Mouse (Mus musculus) MEL (cell line): ENCODE results near the gene Hoxb4. TPM values are rescaled to one million over a fixed set of nuclear protein-coding genes. Genes with fewer than 3 reads are reported as not detected.

Experiments
- DNase-seq: peaks from one replicate; pipeline ENCODE4 v3.0.0; 2011; ENCODE audit warnings: low read depth, low spot score
- H3K27ac ChIP-seq: 2 replicates; pipeline ENCODE4 v1.5.1; 2012; ENCODE audit warnings: low read depth, mild to moderate bottlenecking, control low read depth, low read length, moderate library complexity; ENCODE audit not compliant: control insufficient read depth
- H3K27me3 ChIP-seq, 2 experiments: fragments of 150-350 bp in 1 of 2; sonication (generic) in 1 of 2; 2 replicates each; pipeline ENCODE4 v1.6.1; 2012; ENCODE audit warnings: low read length in 2 of 2, mild to moderate bottlenecking in 2 of 2, improper control_type of control experiment in 1 of 2, moderate library complexity in 1 of 2; ENCODE audit not compliant: insufficient read depth in 2 of 2, control insufficient read depth in 1 of 2
- H3K36me3 ChIP-seq, 2 experiments: 2 replicates each; pipeline ENCODE4 v1.6.1; 2012 to 2014; ENCODE audit warnings: low read length in 2 of 2, improper control_type of control experiment in 1 of 2, inconsistent platforms in 1 of 2, mild to moderate bottlenecking in 1 of 2; ENCODE audit not compliant: insufficient read depth in 2 of 2, control insufficient read depth in 1 of 2
- H3K4me1 ChIP-seq, 2 experiments: fragments of 150-350 bp in 1 of 2; sonication (generic) in 1 of 2; 2 replicates each; pipeline ENCODE4 v1.6.1; 2012; ENCODE audit warnings: low read length in 2 of 2, improper control_type of control experiment in 1 of 2, mild to moderate bottlenecking in 1 of 2; ENCODE audit not compliant: insufficient read depth in 2 of 2, control insufficient read depth in 1 of 2
- H3K4me3 ChIP-seq, 2 experiments: fragments of 150-350 bp in 1 of 2; sonication (generic) in 1 of 2; 2 replicates each; pipeline ENCODE4 v1.5.1; 2012; ENCODE audit warnings: low read depth in 2 of 2, low read length in 2 of 2, mild to moderate bottlenecking in 2 of 2, moderate library complexity in 2 of 2, control low read depth in 1 of 2, improper control_type of control experiment in 1 of 2; ENCODE audit not compliant: control insufficient read depth in 1 of 2, insufficient read depth in 1 of 2
- H3K79me2 ChIP-seq: 2 replicates; pipeline ENCODE4 v1.6.1; 2012; ENCODE audit warnings: mild to moderate bottlenecking, low read length, moderate library complexity; ENCODE audit not compliant: control insufficient read depth, poor library complexity, insufficient read depth
- H3K9ac ChIP-seq: 2 replicates; pipeline ENCODE4 v1.6.1; 2012; ENCODE audit warnings: low read depth, mild to moderate bottlenecking, control low read depth, low read length, moderate library complexity; ENCODE audit not compliant: control insufficient read depth, poor library complexity, severe bottlenecking
- H3K9me3 ChIP-seq: fragments of 150-350 bp; sonication (generic); replicated peaks from 2 replicates; pipeline ENCODE4 v1.6.1; 2012; ENCODE audit warnings: mild to moderate bottlenecking, low read length, improper control_type of control experiment, moderate library complexity; ENCODE audit not compliant: insufficient read depth
- CHD1 ChIP-seq: IDR thresholded peaks from 2 replicates; pipeline ENCODE4 v1.6.1; 2012; ENCODE audit warnings: low read depth, mild to moderate bottlenecking, inconsistent platforms, low read length, improper control_type of control experiment
- E2F4 ChIP-seq: IDR thresholded peaks from 2 replicates; pipeline ENCODE4 v1.6.1; 2011; ENCODE audit warnings: low read depth, low read length, improper control_type of control experiment, borderline replicate concordance
- ELF1 ChIP-seq: IDR thresholded peaks from 2 replicates; pipeline ENCODE4 v1.6.1; 2014; ENCODE audit warnings: low read depth, mild to moderate bottlenecking, inconsistent platforms, low read length, improper control_type of control experiment, moderate library complexity
- GABPA ChIP-seq: IDR thresholded peaks from 2 replicates; pipeline ENCODE4 v1.6.1; 2012; ENCODE audit warnings: low read depth, mild to moderate bottlenecking, inconsistent platforms, low read length, improper control_type of control experiment, moderate library complexity
- GATA1 ChIP-seq: IDR thresholded peaks from 2 replicates; pipeline ENCODE4 v1.6.1; 2011; ENCODE audit warnings: low read depth, low read length, improper control_type of control experiment
- JUND ChIP-seq: IDR thresholded peaks from 2 replicates; pipeline ENCODE4 v1.6.1; 2011; ENCODE audit warnings: low read depth, mild to moderate bottlenecking, improper control_type of control experiment, low read length
- KAT2A ChIP-seq: conservative IDR thresholded peaks from 2 replicates; pipeline ENCODE4 v1.6.1; 2012; ENCODE audit warnings: low read depth, low read length, improper control_type of control experiment, inconsistent platforms
- MAZ ChIP-seq: IDR thresholded peaks from 2 replicates; pipeline ENCODE4 v1.6.1; 2012; ENCODE audit warnings: low read depth, mild to moderate bottlenecking, inconsistent platforms, low read length, improper control_type of control experiment
- MYC ChIP-seq: IDR thresholded peaks from 2 replicates; pipeline ENCODE4 v1.6.1; 2011; ENCODE audit warnings: low read depth, mild to moderate bottlenecking, low read length, improper control_type of control experiment, moderate library complexity
- POLR2AphosphoS2 ChIP-seq: IDR thresholded peaks from 2 replicates; pipeline ENCODE4 v1.6.1; 2011; ENCODE audit warnings: low read length, improper control_type of control experiment
- RAD21 ChIP-seq: IDR thresholded peaks from 2 replicates; pipeline ENCODE4 v1.6.1; 2011; ENCODE audit warnings: mild to moderate bottlenecking, low read depth, low read length, improper control_type of control experiment
- RCOR1 ChIP-seq: IDR thresholded peaks from 2 replicates; pipeline ENCODE4 v1.6.1; 2012; ENCODE audit warnings: low read depth, mild to moderate bottlenecking, inconsistent platforms, low read length, improper control_type of control experiment
- SMC3 ChIP-seq: IDR thresholded peaks from 2 replicates; pipeline ENCODE4 v1.6.1; 2011; ENCODE audit warnings: low read depth, low read length, improper control_type of control experiment
- TAL1 ChIP-seq: IDR thresholded peaks from 2 replicates; pipeline ENCODE4 v1.6.1; 2012; ENCODE audit warnings: mild to moderate bottlenecking, inconsistent platforms, low read length, moderate library complexity, mixed read lengths
- TCF12 ChIP-seq: IDR thresholded peaks from 2 replicates; pipeline ENCODE4 v1.6.1; 2014; ENCODE audit warnings: low read depth, mild to moderate bottlenecking, inconsistent platforms, low read length, improper control_type of control experiment, moderate library complexity
- USF1 ChIP-seq: IDR thresholded peaks from 2 replicates; pipeline ENCODE4 v1.6.1; 2014; ENCODE audit warnings: low read depth, mild to moderate bottlenecking, inconsistent platforms, low read length, improper control_type of control experiment, moderate library complexity
- ZC3H11A ChIP-seq: IDR thresholded peaks from 2 replicates; pipeline ENCODE4 v1.6.1; 2012; ENCODE audit warnings: low read depth, mild to moderate bottlenecking, inconsistent platforms, low read length, improper control_type of control experiment
- polyA plus RNA-seq, 2 experiments: library from polyadenylated mRNA; stranded (reverse) in 1 of 2; unstranded in 1 of 2; fragments of >175 nt in 1 of 2; fragments of >200 nt in 1 of 2; gene quantifications; 2 replicates each; pipeline versions ENCODE4 v1.2.1 to v1.2.4; 2012; ENCODE audit warnings: low replicate concordance in 2 of 2, low read depth in 1 of 2; ENCODE audit not compliant: insufficient read length in 2 of 2, insufficient read depth in 1 of 2, missing spikeins in 1 of 2
- total RNA-seq: library from RNA; depleted of rRNA; stranded (reverse); fragments of 300-350 nt; gene quantifications from 2 replicates; pipeline ENCODE4 v1.2.3, GENCODE M21; 2012

The Hoxb4 gene
- total and polyA plus RNA-seq, 3 experiments: not detected

DNA sequence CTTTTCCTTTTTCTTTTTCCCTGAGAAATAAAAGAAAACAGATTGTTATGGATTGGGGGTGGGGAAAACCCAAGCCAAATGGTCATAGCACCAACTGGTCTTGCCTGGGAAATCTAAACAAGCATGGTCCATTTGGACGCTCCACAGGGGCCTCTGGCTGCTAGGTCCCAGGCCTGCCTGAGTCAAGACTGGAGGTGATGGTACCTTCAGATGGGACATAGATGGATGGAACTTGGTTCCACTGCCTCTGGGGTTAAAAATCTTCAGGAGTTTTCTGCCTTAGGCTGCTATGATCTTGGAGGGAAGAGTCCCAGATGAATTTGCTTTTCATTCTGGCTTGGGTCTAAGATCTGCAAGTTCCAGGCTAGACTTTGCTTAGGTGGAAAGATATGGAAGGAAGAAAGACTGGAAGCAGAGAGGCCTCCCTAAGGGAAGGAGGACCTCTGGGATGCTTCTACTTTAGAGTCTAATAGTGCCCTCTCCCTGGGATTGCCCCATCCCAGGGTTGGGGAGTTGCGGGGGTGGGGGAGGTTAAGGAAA is 25.2 kb downstream of the Hoxb4 start:
- Histone ChIP-seq H3K9ac (no peak overlapping the region), H3K9me3 (no peaks in the 10 kb centered on the region), H3K36me3 (no peaks in the 10 kb centered on the region), H3K4me1 (no peaks in the 10 kb centered on the region), H3K79me2 (no peaks in the 10 kb centered on the region), H3K27ac (no peak overlapping the region)
- TF ChIP-seq RAD21: no peak
- TF ChIP-seq GATA1: no peak
- TF ChIP-seq KAT2A: no peak
- no peak for TF ChIP-seq GABPA
- no peak for TF ChIP-seq SMC3
- TF ChIP-seq, all 39 proteins: peak for 0
- peaks cover 0 to 2% of the 10 kb centered on the region in 2 experiments; a peak in 2 of 4 replicates for H3K27me3 ChIP-seq
- H3K4me3 ChIP-seq: no peak overlapping the region
- no peak for DNase-seq

DNA sequence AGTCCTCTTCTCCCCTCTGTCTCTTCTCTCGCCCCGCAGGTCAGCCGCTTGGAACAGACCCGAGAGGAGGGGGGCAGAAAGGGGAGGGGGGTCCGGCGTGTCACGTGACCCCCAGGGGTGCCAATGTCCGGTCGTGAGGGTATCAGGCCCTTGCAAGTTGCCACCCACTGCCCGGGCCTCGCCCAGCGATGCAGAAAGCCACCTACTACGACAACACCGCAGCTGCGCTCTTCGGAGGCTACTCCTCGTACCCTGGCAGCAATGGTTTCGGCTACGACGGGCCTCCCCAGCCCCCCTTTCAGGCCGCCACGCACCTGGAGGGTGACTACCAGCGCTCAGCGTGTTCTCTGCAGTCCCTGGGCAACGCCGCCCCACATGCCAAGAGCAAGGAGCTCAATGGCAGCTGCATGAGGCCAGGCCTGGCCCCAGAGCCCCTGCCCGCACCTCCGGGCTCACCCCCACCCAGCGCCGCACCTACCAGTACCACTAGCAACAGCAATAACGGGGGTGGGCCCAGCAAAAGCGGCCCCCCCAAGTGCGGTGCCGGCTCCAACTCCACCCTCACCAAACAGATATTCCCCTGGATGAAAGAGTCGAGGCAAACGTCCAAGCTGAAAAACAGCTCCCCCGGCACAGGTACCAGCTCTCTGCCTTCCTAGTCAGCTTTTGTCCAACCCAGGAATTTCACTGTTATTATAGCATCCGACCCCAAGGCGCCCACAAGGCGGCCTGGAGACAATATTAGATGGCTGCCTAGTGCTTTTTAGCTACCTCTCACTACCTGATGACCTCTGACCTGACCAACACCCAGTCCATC is 26.2 kb downstream of the Hoxb4 start:
- H3K4me3 ChIP-seq: no peak overlapping the region
- H3K36me3 ChIP-seq: no peaks in the 10 kb centered on the region
- no peak overlapping the region for H3K27ac ChIP-seq
- no peaks in the 10 kb centered on the region for H3K79me2 ChIP-seq
- no peaks in the 10 kb centered on the region for H3K4me1 ChIP-seq
- no peak overlapping the region for H3K9ac ChIP-seq
- H3K9me3 ChIP-seq: no peaks in the 10 kb centered on the region
- no peak for DNase-seq
- TF ChIP-seq ELF1 (no peak), ZC3H11A (no peak), CHD1 (no peak), RCOR1 (no peak), USF1 (no peak), TAL1 (no peak), KAT2A (no peak), E2F4 (no peak), POLR2AphosphoS2 (no peak)
- H3K27me3 ChIP-seq: peaks cover 0 to 2% of the 10 kb centered on the region in 2 experiments; a peak in 2 of 4 replicates

DNA sequence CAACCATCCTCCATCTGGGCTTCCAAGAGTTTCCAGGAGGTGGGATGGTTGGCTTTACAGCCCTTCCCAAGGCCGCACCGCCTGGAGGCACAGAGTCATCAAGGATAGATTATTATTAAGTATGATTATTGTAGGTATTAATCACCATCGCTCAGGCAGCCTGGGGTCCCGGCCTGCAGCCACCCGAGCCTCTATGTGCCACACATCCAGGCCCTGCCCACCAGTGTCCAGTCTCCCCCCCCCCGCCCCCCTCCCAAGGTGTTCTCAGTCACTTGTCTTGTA is 26.8 kb downstream of the Hoxb4 start:
- Histone ChIP-seq H3K9me3 (no peaks in the 10 kb centered on the region), H3K4me1 (no peaks in the 10 kb centered on the region), H3K27me3 (no peaks in the 10 kb centered on the region; a peak in 1 of 4 replicates), H3K27ac (no peak overlapping the region), H3K79me2 (no peaks in the 10 kb centered on the region), H3K36me3 (no peaks in the 10 kb centered on the region), H3K4me3 (no peak overlapping the region), H3K9ac (no peak overlapping the region)
- DNase-seq: no peak
- TF ChIP-seq JUND (no peak), MYC (no peak), E2F4 (no peak), RCOR1 (no peak), MAZ (no peak), TCF12 (no peak), CHD1 (no peak)
